Mouse (Mus musculus): ENCODE measurements around the gene Mroh2a.
A peak's percentile ranks its signal among the peaks of the same experiment; 100 is the strongest.

Mroh2a gene

DNA sequence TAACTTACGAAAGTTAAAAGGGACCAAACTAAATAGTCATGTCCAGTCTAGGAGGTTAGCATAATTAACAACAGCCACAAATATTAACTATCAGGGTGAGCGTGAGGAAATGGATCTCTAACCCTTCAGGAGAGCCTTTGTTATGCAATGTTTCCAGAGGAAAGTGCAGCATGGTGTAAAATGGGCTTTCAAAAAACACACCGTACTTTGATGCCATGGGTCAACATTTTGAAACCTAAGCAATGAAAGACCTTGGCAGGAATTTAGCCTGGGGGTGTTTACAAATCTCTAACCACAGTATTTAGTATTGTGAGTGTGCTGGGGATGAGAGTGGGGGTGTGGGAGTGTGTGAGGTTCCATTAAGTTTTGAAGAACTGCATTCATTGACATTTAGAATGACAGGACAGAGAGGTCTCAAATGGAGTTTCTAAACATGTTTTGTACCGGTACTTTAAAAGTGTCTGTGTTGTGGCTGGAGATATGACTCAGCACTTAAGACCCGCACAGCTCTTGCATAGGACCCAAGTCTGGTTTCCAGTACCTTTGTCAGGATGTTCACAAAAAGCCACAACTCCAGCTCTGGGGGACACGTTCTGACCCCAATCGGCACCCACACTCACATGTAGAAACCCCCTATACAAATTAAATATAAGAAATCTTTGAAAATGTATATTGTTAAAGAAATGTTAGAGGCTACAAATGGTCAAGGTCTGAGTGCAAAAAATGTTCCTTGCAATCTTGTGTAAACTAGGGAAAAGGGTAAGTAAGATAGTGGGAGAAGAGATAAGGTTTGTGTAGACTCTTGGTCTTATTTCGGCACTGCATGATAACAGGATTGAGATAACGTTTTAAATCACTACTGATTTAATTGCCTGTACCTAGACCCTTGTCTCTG, 52.6 kb downstream of the Mroh2a start:
- peak; percentile 95 for DNase-seq

DNA sequence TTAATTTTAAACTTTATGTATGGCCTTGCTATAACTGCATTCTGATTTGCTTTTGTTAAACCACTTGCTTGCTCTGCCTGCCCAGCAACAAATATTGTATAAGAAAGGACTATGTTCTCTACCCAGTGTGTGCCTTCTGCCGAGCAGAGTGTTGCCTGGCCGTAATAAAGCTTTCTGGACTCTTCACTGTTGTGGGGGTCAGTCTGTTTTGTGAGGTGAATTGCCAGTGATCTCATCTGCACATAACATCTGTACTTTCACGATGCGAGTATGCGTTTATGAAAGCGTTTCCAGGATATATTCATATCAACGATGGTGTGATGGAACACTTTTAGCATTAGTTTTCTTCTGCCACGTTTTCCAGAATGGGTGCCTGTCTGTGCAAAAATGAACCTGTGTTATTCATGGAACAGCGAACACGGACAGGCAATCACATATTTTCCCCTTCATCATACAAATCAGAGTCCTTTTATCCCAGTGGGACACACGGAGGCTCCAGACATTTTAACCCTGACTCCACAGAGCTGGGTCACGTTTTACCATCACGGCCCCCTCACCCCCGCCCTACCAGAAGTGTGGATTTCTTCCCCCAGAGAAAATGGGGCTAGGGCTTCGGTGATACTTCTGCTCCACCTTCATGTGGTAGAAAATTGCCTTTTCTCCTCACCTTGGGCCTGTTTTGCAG, 53.4 kb downstream of the Mroh2a start:
- no peak for DNase-seq

GRCm38 (mm10) chr1:88282301-88282700, 55.5 kb downstream of the Mroh2a start:
- no peak for DNase-seq

DNA sequence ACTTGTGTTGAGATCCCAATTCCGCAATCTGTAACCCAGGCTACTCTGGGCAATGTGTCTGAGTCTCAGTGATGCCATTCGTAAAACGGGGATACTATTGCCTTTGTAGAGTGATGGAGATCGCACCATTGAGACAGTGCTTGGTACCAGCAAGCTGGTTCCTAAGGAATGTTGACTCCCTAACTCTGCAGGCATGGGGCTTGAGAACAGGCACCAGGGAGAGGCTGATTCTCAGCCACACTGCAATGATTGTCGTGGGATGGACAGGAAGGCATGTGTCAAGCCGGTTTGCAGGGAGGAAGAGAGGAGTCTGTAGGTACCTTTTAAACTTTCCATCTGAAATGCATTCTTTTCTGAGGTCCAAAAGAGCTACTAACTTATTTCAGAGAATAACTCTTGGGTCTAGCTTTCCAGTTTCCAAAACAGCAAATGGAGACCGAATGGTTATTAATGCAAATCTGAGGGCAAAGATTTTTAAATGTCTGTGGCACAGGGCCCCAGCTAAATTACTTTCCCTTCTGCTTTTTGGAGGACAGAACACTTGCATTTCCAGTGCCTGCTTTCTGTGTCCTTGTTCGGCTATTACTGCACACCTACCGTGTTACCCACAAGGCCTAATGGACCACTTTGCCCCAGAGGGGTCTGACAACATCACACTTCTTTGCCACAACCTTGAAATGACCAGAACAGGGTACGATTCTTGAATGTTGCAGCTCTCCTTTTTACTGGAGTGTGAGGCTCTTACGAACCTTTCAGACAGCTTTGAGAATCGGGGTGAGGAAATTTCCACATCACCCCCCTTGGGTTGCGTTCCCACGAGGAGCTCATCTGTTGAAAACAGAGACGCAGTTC, 56.8 kb downstream of the Mroh2a start:
- DNase-seq, result peak; percentile 11

- DNase-seq, result no peak
Observed at GRCm38 (mm10) chr1:88284228-88284945, 57.6 kb downstream of the Mroh2a start.

DNA sequence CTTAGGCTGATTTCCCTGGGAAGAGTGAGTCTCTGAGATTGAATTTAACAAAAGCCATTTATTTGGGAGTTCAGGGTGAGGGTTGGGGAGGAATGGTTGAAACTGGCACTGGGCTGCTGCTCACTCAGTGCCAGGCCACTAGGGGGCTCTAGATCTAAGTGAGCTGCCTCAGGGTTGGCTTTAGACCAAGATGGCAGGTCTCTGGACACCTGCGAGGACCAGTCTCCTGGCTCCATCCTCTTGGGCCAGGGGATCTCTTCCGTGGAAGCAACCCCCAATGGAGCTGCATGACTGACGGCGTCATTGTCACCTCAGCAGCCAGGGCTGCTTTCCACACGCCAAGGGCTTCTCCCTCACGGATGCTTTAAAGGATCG, 58.1 kb downstream of the Mroh2a start:
- DNase-seq, result peak; percentile 57

DNA sequence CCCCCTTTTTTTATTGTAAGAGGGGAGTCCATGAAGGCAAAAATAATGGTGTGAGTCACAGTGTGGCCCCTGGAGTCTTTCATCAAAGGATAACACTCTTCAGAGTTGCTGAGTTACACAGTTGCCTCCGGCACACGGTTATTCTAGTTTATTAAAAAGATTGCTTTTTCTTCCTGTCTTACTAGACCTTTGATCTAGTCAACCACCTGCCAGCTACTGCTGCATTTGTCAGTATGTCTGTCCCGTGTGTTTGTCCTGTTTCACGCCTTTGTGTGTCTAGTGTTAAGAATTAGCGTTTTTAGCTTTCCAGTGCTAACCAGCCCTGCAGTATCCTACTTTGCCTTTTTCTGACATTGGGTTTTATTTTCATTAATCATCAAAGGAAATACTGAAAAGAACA, 58.9 kb downstream of the Mroh2a start:
- peak; percentile 33 for DNase-seq

DNA sequence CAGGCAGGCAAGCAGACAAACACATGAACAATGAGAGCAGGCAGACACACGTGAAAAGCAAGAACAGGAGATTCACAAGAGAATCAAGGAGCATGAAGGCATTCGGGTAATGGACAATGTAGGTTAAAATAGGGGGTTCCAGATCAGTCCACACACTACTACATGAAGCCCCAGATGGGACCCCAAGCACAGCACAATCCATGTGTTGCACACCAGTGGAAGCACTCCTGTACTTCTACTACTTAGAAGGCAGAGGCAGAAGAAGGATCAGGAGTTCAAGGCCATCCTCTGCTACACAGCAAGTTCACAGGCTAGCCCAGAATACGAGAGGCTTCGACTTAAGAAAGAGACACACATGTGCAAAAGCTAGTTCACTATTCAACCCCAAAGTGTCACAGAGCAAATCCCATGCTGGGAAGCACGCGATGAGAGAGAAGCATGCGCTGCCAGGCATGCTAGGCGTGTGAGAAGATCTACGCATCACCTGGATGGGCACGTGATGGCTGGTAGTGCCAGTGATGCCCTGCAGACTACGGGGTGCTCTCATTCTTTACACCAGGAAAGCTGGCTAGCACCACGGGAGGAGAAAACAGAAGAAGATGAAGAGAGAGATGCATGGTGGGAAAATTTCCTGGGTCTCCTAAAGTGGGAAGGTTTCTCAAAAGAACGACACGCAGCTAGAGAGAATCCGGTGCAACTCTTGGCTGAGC, 59.5 kb downstream of the Mroh2a start:
- no peak for DNase-seq

GRCm38 (mm10) chr1:88286887-88287696, 60.3 kb downstream of the Mroh2a start:
- DNase-seq, result no peak

- peak; percentile 83 for DNase-seq
Observed at GRCm38 (mm10) chr1:88287697-88287980, 60.9 kb downstream of the Mroh2a start.

DNA sequence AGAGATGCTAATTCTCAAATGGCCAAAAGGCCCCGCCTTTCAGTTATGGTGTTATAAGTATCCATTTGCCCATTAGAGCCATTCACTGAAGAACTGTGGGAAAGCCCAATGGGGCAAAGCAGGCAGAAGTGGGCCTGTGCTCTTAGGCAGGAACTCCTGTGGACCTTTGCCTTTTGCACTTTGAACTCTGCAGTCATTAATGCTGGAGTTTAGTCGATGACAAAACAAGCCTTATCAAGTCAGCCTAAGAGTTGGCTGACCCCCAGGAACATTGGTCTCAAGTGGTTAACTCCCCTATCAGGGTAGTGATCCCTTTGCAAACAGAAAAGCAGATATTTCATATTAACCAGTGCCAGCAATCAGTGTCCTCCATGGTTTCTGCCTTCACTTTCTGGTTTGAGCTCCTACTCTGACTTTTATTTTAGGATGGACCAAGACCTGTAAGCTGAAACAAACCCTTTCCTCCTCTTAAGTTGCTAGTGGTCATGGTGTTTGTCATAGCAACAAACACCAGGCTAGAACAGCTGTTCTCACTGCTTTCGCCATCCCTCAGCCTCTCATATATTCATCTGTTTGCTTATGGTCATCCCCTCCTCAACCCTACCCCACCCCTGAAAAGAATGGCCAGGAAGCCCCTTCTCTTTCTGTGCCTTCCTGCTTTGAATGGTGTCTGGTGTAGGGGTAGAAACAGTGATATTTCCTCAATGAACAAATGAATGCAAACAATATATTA, 61.4 kb downstream of the Mroh2a start:
- peak; percentile 66 for DNase-seq

GRCm38 (mm10) chr1:88288789-88289127, 62.0 kb downstream of the Mroh2a start:
- no peak for DNase-seq

DNA sequence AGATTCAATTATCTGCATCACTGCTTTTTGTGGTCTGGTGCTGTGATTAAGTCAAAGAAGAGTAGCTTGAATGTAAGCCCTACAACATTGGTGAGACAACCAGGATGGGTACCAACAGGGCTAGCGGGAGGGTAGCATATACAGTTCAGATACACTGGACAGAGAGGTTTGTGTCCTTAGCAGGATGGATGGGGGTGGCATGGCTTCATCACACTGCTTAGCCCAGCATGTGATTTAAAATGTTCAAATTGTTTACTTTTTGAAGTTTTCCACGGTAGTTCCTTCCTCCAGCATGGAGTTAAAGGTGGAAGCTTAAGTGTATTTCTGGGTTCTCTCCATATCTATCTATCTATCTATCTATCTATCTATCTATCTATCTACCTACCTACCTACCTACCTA, 62.4 kb downstream of the Mroh2a start:
- DNase-seq, result no peak

GRCm38 (mm10) chr1:88289917-88290316, 63.1 kb downstream of the Mroh2a start:
- peak; percentile 78 for DNase-seq

- DNase-seq, result peak; percentile 1
Observed at GRCm38 (mm10) chr1:88290511-88290910, 63.7 kb downstream of the Mroh2a start.

GRCm38 (mm10) chr1:88291409-88292005, 64.7 kb downstream of the Mroh2a start:
- peak; percentile 2 for DNase-seq

DNA sequence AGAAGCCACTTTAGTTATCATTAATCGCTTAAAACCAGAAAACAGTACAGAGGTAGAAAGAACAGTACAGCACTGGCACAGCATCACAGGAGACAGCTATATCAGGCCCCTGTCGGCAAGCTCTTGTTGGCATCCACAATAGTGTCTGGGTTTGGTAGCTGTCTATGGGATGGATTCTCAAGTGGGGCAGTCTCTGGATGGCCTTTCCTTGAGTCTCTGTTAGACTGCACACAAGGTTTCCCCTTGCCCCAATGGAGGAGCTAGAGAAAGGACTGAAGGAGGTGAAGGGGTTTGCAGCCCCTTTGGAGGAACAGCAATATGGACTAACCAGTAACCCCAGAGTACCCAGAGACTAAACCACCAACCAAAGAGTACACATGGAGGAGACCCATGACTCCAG, 65.3 kb downstream of the Mroh2a start:
- DNase-seq, result no peak

DNA sequence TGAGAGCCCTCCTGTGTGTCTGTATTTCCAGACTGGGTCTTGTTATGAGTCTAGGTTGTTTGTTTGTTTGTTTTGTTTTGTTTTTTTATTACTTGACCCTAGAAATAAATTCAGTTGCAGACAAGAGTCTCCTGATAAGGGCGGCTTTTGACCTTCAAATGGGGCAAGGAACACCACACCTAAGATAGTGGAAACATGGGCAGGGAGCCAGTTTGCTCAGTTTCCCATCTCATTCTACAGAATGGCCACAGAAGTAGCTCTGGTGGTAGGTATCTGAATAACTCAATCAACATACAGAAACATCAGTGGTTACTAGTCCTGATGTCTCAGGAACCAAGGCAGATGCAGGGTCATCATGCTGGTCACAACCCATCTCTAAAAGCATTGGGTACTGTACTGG, 67.9 kb downstream of the Mroh2a start:
- no peak for DNase-seq

DNA sequence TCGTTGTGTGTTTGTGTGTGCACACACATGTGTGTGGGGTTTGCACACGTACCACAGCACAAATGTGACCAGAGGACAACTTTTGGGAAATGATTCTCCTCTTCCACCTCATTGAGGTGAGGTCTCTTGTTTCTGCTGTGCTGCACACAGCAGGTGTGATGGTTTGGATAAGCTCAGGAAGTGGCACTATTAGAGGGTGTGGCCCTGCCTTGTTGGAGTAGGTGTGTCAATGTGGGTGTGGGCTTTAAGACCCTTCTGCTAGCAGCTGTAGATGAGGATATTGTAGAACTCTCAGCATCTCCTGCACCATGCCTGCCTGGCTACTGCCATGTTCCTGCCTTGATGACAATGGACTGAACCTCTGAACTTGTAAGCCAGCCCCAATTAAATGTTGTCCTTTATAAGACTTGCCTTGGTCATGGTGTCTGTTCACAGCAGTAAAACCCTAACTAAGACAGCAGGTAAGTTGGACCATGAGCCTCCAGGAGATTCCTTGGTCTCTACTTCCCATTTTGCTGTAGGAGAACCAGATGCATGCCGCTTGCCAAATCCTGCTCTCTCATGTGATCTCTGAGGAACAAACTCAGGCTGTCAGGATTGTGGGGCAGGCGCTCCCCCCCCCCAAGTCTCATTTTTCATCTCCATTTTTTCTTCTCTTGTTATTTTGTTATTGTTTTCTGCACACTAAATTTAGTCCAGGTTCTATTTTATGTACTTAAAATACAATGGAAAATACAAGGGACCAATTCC, 69.6 kb downstream of the Mroh2a start:
- no peak for DNase-seq

Measured in kidney, adult 9 months (tissue).